Mouse (Mus musculus) fat pad, adult 2 months (tissue): Measurements from ENCODE around the gene Lfng.

ENCODE experiments used
- DNase-seq: peaks from one replicate; pipeline ENCODE4 v3.0.0-alpha.2; 2011; ENCODE audit warnings: low read depth, low spot score; ENCODE audit errors: extremely low read depth

Lfng gene

GRCm38 (mm10) chr5:140589082-140589774, 17.9 kb upstream of the Lfng start:
- no peak for DNase-seq

- no peak for DNase-seq
These were observed 12.3 kb upstream of the Lfng start for GRCm38 (mm10) chr5:140594846-140595245.

GRCm38 (mm10) chr5:140596426-140596825, 10.7 kb upstream of the Lfng start:
- no peak for DNase-seq

GRCm38 (mm10) chr5:140596927-140597588, 10.1 kb upstream of the Lfng start:
- no peak for DNase-seq

- DNase-seq = no peak
These were observed 9.3 kb upstream of the Lfng start for GRCm38 (mm10) chr5:140597787-140598186.

GRCm38 (mm10) chr5:140599939-140600338, 7.2 kb upstream of the Lfng start:
- no peak for DNase-seq

GRCm38 (mm10) chr5:140601712-140602111, 5.4 kb upstream of the Lfng start:
- DNase-seq = no peak

GRCm38 (mm10) chr5:140602540-140602939, 4.6 kb upstream of the Lfng start:
- DNase-seq = no peak

GRCm38 (mm10) chr5:140604386-140604785, 2.7 kb upstream of the Lfng start:
- no peak for DNase-seq

GRCm38 (mm10) chr5:140605228-140605627, 1.9 kb upstream of the Lfng start:
- DNase-seq = no peak

GRCm38 (mm10) chr5:140606386-140606785, 734 bp upstream of the Lfng start:
- DNase-seq = no peak

GRCm38 (mm10) chr5:140607836-140608633, 915 bp downstream of the Lfng start:
- no peak for DNase-seq

- no peak for DNase-seq
These were observed 1.5 kb downstream of the Lfng start for GRCm38 (mm10) chr5:140608634-140609015.

- DNase-seq = no peak
These were observed 2.6 kb downstream of the Lfng start for GRCm38 (mm10) chr5:140609511-140610272.

- no peak for DNase-seq
These were observed 3.3 kb downstream of the Lfng start for GRCm38 (mm10) chr5:140610273-140611011.

GRCm38 (mm10) chr5:140611021-140611583, 4.0 kb downstream of the Lfng start:
- no peak for DNase-seq

GRCm38 (mm10) chr5:140611611-140612185, 4.6 kb downstream of the Lfng start:
- no peak for DNase-seq

- no peak for DNase-seq
These were observed 5.1 kb downstream of the Lfng start for GRCm38 (mm10) chr5:140612191-140612590.

- DNase-seq = no peak
These were observed 7.0 kb downstream of the Lfng start for GRCm38 (mm10) chr5:140614141-140614540.

- DNase-seq = no peak
These were observed 7.7 kb downstream of the Lfng start for GRCm38 (mm10) chr5:140614837-140615236.
